Mouse (Mus musculus): Measurements from ENCODE around the gene St8sia2. TPM values are rescaled to one million over a fixed set of nuclear protein-coding genes. Genes with fewer than 3 reads are reported as not detected.

St8sia2 gene
- polyA plus RNA-seq (2015; fragmentation: Nextera tagmentation; extraction: Ambion mirVana), result 6.2 and 8.0 TPM in 2 replicates

DNA sequence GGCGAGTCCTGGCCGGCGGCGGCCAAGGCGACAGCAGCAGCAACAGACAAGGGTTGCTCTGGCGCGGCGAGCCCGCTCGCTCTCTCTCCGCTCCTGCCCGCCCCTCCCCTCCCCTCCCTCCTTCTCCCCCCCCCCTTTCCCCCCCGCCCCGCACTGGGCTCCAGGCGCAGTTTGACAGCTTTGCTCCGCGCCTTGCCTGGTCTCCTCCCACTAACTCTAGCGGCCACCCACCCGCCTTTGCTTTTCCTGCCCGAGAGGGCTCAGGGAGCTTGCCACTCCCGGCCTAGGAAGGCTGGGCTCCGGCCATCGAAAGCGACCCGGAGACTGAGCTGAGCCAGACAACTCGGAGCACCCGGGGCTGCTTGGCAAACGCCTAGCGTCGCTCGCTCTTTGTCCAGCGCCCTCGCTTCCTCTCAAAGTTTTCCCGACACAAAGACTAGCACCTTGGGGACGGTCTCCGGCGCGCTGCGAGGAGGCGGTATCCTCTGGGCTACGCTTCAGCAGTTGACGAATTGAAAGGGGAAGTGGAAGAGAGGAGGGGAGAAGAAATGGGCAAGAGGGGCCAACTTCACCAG is at the start of gene St8sia2:
TSS of gene St8sia2 (minus strand) at position 90 of the 575 bp plus-strand sequence.
- peak within 1 kb of the TSS; percentile 60 for H3K9ac ChIP-seq
- no peaks in the 10 kb centered on the region for H3K36me3 ChIP-seq
- peak within 1 kb of the TSS; percentile 99 for H3K4me2 ChIP-seq
- ATAC-seq (ENCODE audit: insufficient read depth, low FRiP score, low read depth), result peak; percentile 85
- H3K9me3 ChIP-seq, result no peaks in the 10 kb centered on the region
- H3K27me3 ChIP-seq (replicated peaks), result 0 out of 2 replicates have a peak, but pooled peaks cover 6% of the 10 kb centered on the region
- H3K27ac ChIP-seq, result peak within 1 kb of the TSS; percentile 71
- H3K4me1 ChIP-seq, result peaks cover 9% of the 10 kb centered on the region; the same call in 1 of the 2 replicates
- WGBS, result 0% methylated on average over 36 of the region's 42 CpGs
- peak within 1 kb of the TSS; percentile 74 for H3K4me3 ChIP-seq (replicated peaks)

DNA sequence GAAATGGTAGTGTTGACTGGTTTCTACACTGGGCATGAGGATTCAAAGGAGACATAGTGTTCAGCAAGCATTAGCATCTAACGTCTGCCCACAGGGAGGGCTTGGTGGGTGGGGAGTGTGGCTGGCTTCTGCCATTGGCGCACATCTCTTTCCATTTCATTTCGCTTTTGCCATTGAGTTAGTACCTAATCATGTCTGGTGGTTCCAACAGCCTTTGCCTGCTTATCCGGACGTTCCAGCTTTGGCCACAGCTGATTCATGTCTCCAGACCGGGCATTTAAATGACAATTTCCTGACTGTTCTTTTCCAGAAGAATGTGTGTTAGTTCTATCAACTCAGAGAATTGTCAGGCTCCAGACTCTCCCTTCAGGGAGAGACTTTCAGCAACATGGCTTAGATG is 47.6 kb upstream of the St8sia2 start:
- no peaks in the 10 kb centered on the region for H3K27me3 ChIP-seq (replicated peaks)
- H3K27ac ChIP-seq, result no peak overlapping the region
- H3K4me3 ChIP-seq (replicated peaks), result no peak overlapping the region
- ATAC-seq (ENCODE audit: insufficient read depth, low FRiP score, low read depth), result no peak
- H3K9me3 ChIP-seq, result no peaks in the 10 kb centered on the region
- H3K4me2 ChIP-seq, result no peak overlapping the region
- H3K36me3 ChIP-seq, result no peaks in the 10 kb centered on the region
- 79% methylated on average over 6 of the region's 6 CpGs for WGBS
- no peak overlapping the region for H3K9ac ChIP-seq
- H3K4me1 ChIP-seq, result 0 out of 2 replicates have a peak, but pooled peaks cover 3% of the 10 kb centered on the region

DNA sequence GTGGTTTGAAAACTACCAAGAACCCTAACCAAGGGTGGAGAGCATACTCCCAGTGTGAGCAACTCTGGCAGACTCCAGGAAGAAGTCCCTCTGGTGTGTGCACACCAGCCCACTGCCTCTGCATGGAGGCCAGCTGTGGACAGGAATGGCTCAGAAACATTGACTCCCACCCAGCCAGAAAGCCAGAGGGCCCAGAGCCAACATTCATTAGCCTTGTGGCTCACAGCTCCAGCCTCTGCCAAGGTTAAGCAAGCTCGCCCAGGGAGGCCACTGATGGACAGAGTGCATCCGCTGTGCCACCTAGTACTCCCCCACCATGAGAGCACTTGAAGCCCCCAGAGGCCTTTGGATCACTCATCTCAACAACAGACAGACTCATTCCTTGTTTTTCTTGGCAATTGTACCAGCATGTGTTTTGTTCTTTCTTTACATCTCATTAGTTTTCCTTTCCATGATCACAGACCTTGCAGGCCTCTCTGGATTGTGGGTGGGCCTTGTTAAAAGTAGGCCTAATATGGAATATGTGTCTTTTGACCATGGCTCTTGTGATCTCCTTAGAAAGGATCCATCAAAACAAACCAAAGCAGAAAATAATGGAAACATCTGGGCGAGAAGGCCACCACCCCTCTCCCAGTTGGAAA is 46.9 kb upstream of the St8sia2 start:
- Histone ChIP-seq H3K9ac (no peak overlapping the region), H3K4me3 (replicated peaks) (no peak overlapping the region), H3K4me1 (0 out of 2 replicates have a peak, but pooled peaks cover under 1% of the 10 kb centered on the region), H3K4me2 (no peak overlapping the region), H3K9me3 (no peaks in the 10 kb centered on the region), H3K27ac (no peak overlapping the region), H3K36me3 (no peaks in the 10 kb centered on the region), H3K27me3 (replicated peaks) (no peaks in the 10 kb centered on the region)
- 69% methylated on average over 3 of the region's 3 CpGs for WGBS
- no peak for ATAC-seq (ENCODE audit: insufficient read depth, low FRiP score, low read depth)

DNA sequence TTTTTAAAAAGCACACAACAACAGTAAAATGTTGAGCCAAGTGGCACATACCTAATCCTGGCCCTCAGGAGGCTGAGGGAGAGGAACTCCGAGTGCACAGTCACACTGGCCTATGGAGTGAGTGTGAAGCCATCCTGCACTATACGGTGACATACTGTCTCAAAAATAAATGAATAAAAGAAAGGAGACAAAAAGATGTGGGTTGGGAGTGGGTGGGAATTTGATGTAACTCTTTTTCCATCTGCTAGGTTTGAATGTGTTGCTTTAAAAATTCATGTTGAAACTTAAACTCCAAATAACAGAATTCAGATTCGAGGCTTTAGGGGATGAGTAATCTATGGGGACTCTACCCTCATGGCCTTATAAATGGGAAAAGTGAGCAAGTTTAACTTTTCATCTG is 46.2 kb upstream of the St8sia2 start:
- H3K27ac ChIP-seq, result no peak overlapping the region
- no peak for ATAC-seq (ENCODE audit: insufficient read depth, low FRiP score, low read depth)
- H3K9me3 ChIP-seq, result no peaks in the 10 kb centered on the region
- no peak overlapping the region for H3K4me3 ChIP-seq (replicated peaks)
- no peaks in the 10 kb centered on the region for H3K27me3 ChIP-seq (replicated peaks)
- H3K9ac ChIP-seq, result no peak overlapping the region
- H3K4me1 ChIP-seq, result no peaks in the 10 kb centered on the region
- WGBS, result 79% methylated on average over 3 of the region's 3 CpGs
- H3K4me2 ChIP-seq, result no peak overlapping the region
- H3K36me3 ChIP-seq, result no peaks in the 10 kb centered on the region

DNA sequence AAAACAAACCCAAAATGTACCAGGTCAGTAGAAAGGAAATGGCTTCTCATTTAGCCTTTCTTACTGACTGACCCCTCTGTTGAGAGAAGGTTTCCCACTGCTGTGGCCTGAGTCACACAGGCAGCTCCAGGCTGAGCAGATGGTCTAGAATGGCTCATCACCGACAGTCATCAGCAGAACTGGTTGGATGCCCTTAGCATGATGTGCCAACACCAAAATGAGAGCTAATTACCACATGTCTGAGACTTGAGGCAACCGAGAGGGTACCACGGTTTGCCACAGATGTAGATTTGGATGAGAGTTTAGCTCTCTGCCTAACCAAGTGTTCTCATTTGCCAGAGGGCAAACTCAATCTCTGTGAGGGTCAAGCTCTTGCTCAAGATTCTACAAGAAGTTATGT is 42.3 kb upstream of the St8sia2 start:
- WGBS, result 95% methylated on average over 3 of the region's 3 CpGs

DNA sequence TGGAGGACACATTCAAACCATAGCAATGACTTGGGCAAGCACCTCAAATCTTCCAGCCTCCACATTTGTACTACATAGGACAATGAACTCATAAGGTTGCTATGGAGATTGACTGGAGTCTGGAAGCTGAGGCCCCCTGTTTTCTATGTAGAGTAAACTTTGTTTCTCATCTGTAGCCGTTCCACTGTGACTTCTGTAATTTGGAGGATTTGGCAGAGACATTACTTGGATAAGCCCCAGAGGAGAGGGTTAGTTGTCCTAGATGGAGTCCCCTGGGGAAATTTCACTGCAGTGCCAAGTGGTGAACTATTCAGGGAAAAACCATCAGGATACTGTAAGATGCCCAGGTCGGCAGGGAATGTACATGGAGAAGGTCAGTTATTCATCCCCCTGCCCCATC is 34.1 kb upstream of the St8sia2 start:
- WGBS, result 74% methylated on average over 2 of the region's 2 CpGs
- no peak for ATAC-seq (ENCODE audit: insufficient read depth, low FRiP score, low read depth)
- no peak overlapping the region for H3K4me2 ChIP-seq

More for the DNA sequence above, 42.3 kb upstream of the St8sia2 start:
- Histone ChIP-seq H3K4me1 (no peaks in the 10 kb centered on the region), H3K9ac (no peak overlapping the region), H3K27ac (no peak overlapping the region), H3K36me3 (no peaks in the 10 kb centered on the region), H3K9me3 (no peaks in the 10 kb centered on the region), H3K27me3 (replicated peaks) (no peaks in the 10 kb centered on the region), H3K4me2 (no peak overlapping the region), H3K4me3 (replicated peaks) (no peak overlapping the region)
- no peak for ATAC-seq (ENCODE audit: insufficient read depth, low FRiP score, low read depth)

DNA sequence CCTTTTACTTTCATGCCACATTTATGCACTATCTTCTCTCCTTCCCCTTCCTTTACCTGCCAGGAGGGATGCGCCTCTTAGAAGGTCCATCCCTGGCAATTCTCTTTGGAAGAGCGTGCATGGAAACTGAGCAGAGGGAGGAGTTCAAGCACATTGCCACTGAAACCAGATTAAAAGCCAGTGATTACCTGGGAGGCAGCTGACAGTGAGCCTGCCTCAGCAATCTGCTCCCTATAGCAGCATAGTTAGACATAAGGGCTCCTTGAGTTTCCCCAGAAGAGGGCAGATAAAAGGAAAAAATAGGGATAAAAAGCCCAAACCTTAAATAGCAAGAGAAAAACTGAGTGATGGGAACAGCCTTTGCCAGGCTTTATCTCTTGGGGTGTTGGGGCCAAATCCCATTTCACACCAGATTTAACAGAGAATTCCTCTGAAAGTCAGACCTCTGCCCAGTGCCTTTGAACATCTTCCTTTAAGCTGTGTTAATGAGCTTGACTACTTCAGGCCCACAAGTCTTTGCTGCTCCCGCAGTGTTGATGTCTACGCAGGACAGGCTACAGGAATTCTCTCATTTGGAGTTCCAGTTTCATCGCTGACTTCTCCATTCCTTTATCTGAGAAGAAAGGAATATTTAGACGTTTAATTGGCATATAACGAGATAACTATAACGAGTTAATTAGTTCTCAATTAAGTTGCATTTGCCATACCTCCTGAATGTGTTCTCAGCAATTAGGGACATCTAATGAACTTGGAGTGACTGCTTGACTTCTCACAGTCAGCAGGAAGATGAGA is 31.9 kb upstream of the St8sia2 start:
- Histone ChIP-seq H3K27me3 (replicated peaks) (no peaks in the 10 kb centered on the region), H3K36me3 (no peaks in the 10 kb centered on the region), H3K27ac (no peak overlapping the region), H3K4me3 (replicated peaks) (no peak overlapping the region), H3K4me2 (no peak overlapping the region), H3K4me1 (no peaks in the 10 kb centered on the region), H3K9me3 (no peaks in the 10 kb centered on the region), H3K9ac (no peak overlapping the region)
- no peak for ATAC-seq (ENCODE audit: insufficient read depth, low FRiP score, low read depth)
- WGBS, result 87% methylated on average over 8 of the region's 8 CpGs

More for the DNA sequence above, 34.1 kb upstream of the St8sia2 start:
- no peak overlapping the region for H3K27ac ChIP-seq
- no peak overlapping the region for H3K9ac ChIP-seq
- no peaks in the 10 kb centered on the region for H3K4me1 ChIP-seq
- no peaks in the 10 kb centered on the region for H3K36me3 ChIP-seq
- no peak overlapping the region for H3K4me3 ChIP-seq (replicated peaks)
- no peaks in the 10 kb centered on the region for H3K9me3 ChIP-seq
- no peaks in the 10 kb centered on the region for H3K27me3 ChIP-seq (replicated peaks)

DNA sequence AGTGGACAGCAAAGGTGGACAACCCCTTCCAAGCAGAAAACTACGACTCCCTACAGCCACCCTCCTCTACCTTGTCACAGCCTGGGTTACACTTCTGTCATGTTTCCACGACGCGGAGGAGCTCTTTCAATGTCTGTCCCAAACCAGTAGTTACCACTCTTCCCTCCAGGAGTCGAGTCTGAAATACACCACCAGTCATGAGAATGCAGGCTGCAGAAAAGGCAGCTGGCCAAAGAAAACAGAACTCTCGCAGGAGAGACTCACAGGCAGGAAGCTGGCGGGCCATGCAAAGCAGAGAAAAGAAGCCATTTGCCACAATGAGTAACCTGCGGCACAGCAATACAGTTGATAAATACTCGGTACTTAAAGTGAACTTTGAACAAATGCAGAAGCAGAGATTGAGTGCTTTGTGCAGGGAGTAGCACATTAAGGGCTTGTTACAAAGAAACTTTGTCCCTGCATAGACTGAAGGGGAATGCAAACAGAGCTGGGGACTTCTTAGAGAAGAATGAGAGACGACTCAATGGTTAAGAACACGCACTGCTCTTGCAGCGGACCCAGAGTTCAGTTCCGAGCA is 30.2 kb upstream of the St8sia2 start:
- no peak for ATAC-seq (ENCODE audit: insufficient read depth, low FRiP score, low read depth)
- Histone ChIP-seq H3K9ac (no peak overlapping the region), H3K4me1 (no peaks in the 10 kb centered on the region), H3K36me3 (no peaks in the 10 kb centered on the region), H3K27ac (no peak overlapping the region), H3K9me3 (no peaks in the 10 kb centered on the region), H3K4me2 (no peak overlapping the region), H3K27me3 (replicated peaks) (no peaks in the 10 kb centered on the region), H3K4me3 (replicated peaks) (no peak overlapping the region)
- WGBS, result 48% methylated on average over 13 of the region's 13 CpGs

DNA sequence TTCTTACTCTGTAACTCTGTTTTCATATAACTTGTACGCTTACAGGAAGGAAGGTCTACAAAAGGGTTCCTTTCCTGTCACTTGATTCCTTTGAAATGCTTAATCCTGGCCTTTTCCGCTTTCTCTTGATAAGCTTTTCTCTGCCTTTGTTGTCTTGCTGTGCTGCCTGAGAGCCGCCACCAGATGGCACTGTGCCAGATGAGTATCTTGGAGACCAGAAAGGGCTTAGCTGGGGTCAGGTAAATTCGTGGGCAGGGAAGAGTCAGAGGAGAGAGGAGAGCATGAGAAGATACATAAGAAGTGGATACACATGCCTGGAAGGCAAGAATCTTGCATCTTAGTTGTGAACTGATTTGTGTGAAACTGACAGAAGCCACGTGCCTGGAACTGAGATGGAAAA is 11.5 kb upstream of the St8sia2 start:
- 22% methylated on average over 5 of the region's 5 CpGs for WGBS
- H3K4me1 ChIP-seq, result no peaks in the 10 kb centered on the region
- no peak overlapping the region for H3K4me3 ChIP-seq (replicated peaks)
- H3K27me3 ChIP-seq (replicated peaks), result no peaks in the 10 kb centered on the region
- H3K9me3 ChIP-seq, result no peaks in the 10 kb centered on the region
- H3K27ac ChIP-seq, result no peak overlapping the region
- H3K9ac ChIP-seq, result no peak overlapping the region
- no peak overlapping the region for H3K4me2 ChIP-seq
- no peaks in the 10 kb centered on the region for H3K36me3 ChIP-seq
- ATAC-seq (ENCODE audit: insufficient read depth, low FRiP score, low read depth), result no peak

DNA sequence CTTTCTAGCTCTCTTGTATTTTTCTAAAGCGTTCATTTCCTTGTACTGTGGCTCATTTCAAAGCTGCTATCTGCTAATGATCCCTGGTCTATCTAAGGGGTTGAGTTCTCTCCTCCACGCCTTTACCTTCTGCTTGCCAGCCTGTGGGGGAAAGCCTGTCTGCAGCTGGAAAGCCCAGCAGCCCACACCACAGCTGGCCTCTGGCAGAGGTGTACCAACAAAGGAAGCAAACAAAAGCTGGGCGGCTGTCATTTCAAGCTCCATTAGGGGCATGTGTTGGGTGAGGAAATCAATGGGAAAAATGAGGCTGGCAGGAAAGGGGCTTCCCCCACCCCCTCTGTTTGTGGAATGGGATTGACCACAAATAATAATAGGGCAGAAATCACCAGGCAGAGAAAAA is 10.7 kb upstream of the St8sia2 start:
- no peak overlapping the region for H3K4me2 ChIP-seq
- WGBS, result 56% methylated on average over 3 of the region's 3 CpGs
- no peak overlapping the region for H3K27ac ChIP-seq
- no peaks in the 10 kb centered on the region for H3K4me1 ChIP-seq
- no peak overlapping the region for H3K9ac ChIP-seq
- no peaks in the 10 kb centered on the region for H3K9me3 ChIP-seq
- H3K27me3 ChIP-seq (replicated peaks), result no peaks in the 10 kb centered on the region
- ATAC-seq (ENCODE audit: insufficient read depth, low FRiP score, low read depth), result no peak
- no peaks in the 10 kb centered on the region for H3K36me3 ChIP-seq
- H3K4me3 ChIP-seq (replicated peaks), result no peak overlapping the region

DNA sequence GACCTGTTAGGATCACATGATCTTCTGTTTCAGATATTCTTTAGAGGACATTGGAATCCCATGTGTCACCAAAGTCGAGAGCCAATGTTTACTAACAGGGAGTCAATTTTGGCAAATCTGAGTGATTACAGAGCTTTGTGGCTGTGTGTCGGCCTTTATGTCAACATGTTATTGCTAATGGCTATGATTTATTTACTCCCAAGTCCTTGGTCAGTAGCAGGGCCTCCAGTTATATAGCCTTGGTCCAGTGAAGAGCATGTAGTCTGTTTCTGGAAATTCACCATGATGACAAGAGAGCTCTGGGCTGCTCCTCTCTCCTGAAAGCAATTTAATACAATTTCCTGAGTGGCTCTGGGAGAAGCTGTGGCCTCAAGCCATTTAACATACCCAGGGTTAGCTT is 9.1 kb upstream of the St8sia2 start:
- no peak for ATAC-seq (ENCODE audit: insufficient read depth, low FRiP score, low read depth)
- Histone ChIP-seq H3K9ac (no peak overlapping the region), H3K27me3 (replicated peaks) (no peaks in the 10 kb centered on the region), H3K36me3 (no peaks in the 10 kb centered on the region), H3K27ac (no peak overlapping the region), H3K9me3 (no peaks in the 10 kb centered on the region), H3K4me1 (no peaks in the 10 kb centered on the region), H3K4me2 (no peak overlapping the region), H3K4me3 (replicated peaks) (no peak overlapping the region)
- WGBS, result 38% methylated on average over 2 of the region's 2 CpGs

DNA sequence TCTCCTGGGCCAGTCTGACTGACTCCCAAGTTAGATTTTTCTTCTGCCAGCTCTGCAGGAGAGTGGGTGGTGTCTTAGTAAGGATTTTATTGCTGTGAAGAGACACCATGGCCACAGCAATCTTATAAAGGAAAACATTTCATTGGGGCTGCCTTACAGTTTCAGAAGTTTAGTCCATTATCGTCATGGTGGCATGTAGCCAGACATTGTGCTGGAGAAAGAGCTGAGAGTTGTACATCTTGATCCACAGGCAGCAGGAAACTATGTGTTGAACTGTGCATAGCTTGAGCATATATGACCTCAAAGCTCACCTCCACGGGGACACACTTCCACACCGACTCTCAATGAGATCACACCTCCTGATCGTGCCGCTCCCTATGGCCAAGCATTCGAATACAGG is 8.3 kb upstream of the St8sia2 start:
- WGBS, result 80% methylated on average over 6 of the region's 6 CpGs
- Histone ChIP-seq H3K27ac (no peak overlapping the region), H3K4me1 (no peaks in the 10 kb centered on the region), H3K4me3 (replicated peaks) (no peak overlapping the region), H3K9me3 (no peaks in the 10 kb centered on the region), H3K9ac (no peak overlapping the region), H3K36me3 (no peaks in the 10 kb centered on the region), H3K4me2 (no peak overlapping the region), H3K27me3 (replicated peaks) (no peaks in the 10 kb centered on the region)
- ATAC-seq (ENCODE audit: insufficient read depth, low FRiP score, low read depth), result no peak

Data from stomach, embryonic 15.5 days (tissue).